Comparison of ENCODE assay signal across 9 mouse cellular contexts in the genomic region with DNA sequence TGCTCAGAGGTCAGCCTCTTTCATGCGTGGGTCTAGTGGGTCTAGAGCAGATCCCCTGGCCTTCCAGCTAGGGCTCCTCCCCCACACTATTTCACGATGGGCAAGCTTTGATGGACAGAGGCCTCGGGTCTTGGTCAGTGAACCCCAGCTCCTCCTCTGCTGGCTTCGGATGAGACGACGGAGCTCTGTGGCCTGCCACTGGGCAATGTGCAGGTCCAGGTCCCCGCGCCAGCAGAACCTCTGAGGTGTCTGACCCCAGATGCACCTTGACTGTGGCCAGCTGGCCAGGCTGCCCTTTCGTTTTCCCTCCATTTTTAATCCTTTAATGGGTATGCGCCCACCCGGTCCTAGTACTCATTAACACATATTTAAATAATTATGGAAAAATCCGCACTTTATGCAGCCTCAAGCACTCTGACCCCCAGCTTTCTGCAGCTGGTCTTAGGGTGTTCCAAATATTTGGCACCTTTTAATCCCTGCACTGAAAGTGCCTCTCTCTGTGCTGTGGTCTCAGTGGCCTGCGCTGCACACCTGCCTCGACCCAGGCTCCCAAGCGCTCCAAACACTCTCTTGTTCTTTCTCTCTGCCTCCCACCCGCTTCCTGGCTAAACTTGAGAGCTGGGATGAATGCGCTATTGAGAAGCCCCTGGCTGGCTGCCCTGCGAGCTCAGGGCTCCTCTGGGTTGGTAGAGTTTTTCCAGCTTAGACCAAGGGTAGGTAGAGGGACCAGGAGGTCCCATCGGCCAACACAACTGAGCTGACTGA.
DNase-seq lines count a peak whose midpoint lies in the region; ATAC-seq and TF ChIP-seq lines count a peak whose summit lies in the region.
"Had no signal": no experiment of that assay in that cellular context is flagged by ENCODE, and none has a peak within 500 bp of the region (broad histone marks: within the 10 kb centered on the region; RNA-seq: fewer than 3 reads in every experiment).

No protein-coding gene starts in this region.

- H3K4me2 ChIP-seq in hindbrain, postnatal 0 days (ENCODE audit: low read depth, low read length): no peak overlapping the region
- no peak overlapping the region for H3K4me2 ChIP-seq in embryonic facial prominence, embryonic 12.5 days (replicated peaks)
- H3K4me2 ChIP-seq in midbrain, embryonic 16.5 days (ENCODE audit: low read length): no peak overlapping the region

- 52% methylated on average over 19 of the region's 19 CpGs for WGBS in hindbrain, postnatal 0 days
- WGBS in hindbrain, embryonic 10.5 days: 71% methylated on average over 19 of the region's 19 CpGs
- 55% methylated on average over 19 of the region's 19 CpGs for WGBS in embryonic facial prominence, embryonic 12.5 days
- WGBS in midbrain, embryonic 16.5 days: 64% methylated on average over 19 of the region's 19 CpGs

- no peaks in the 10 kb centered on the region for H3K9me3 ChIP-seq in hindbrain, postnatal 0 days (ENCODE audit: low read length)
- H3K9me3 ChIP-seq in hindbrain, embryonic 10.5 days: no peaks in the 10 kb centered on the region
- H3K9me3 ChIP-seq in embryonic facial prominence, embryonic 12.5 days: no peaks in the 10 kb centered on the region
- no peaks in the 10 kb centered on the region for H3K9me3 ChIP-seq in midbrain, embryonic 16.5 days (replicated peaks; ENCODE audit: control insufficient read depth, low read length, poor library complexity, severe bottlenecking)

- H3K36me3 ChIP-seq in hindbrain, postnatal 0 days (ENCODE audit: insufficient read depth, low read length): no peaks in the 10 kb centered on the region
- no peaks in the 10 kb centered on the region for H3K36me3 ChIP-seq in hindbrain, embryonic 10.5 days
- no peaks in the 10 kb centered on the region for H3K36me3 ChIP-seq in embryonic facial prominence, embryonic 12.5 days
- H3K36me3 ChIP-seq in midbrain, embryonic 16.5 days (ENCODE audit: control insufficient read depth, insufficient read depth, low read length): no peaks in the 10 kb centered on the region

- H3K27me3 ChIP-seq in hindbrain, postnatal 0 days (ENCODE audit: insufficient read depth, low read length): no peaks in the 10 kb centered on the region
- no peaks in the 10 kb centered on the region; the same call in 1 of the 2 replicates for H3K27me3 ChIP-seq in hindbrain, embryonic 10.5 days (ENCODE audit: insufficient read depth, poor library complexity, severe bottlenecking)
- no peaks in the 10 kb centered on the region for H3K27me3 ChIP-seq in embryonic facial prominence, embryonic 12.5 days
- no peaks in the 10 kb centered on the region for H3K27me3 ChIP-seq in midbrain, embryonic 16.5 days (ENCODE audit: control insufficient read depth, insufficient read depth, low read depth, low read length)

- peak; percentile 57; the same call in 1 of the 2 replicates for ATAC-seq in hindbrain, postnatal 0 days
- no peak for ATAC-seq in embryonic facial prominence, embryonic 12.5 days (ENCODE audit: insufficient number of reproducible peaks, insufficient read depth, low FRiP score, low TSS enrichment)
- peak; percentile 64; the same call in 1 of the 2 replicates for ATAC-seq in midbrain, embryonic 16.5 days
- ATAC-seq: lung, postnatal 0 days had no signal

- no peak overlapping the region for H3K4me3 ChIP-seq in hindbrain, postnatal 0 days (ENCODE audit: low read length)
- H3K4me3 ChIP-seq in hindbrain, embryonic 10.5 days: no peak overlapping the region
- no peak overlapping the region for H3K4me3 ChIP-seq in embryonic facial prominence, embryonic 12.5 days
- no peak overlapping the region for H3K4me3 ChIP-seq in midbrain, embryonic 16.5 days (ENCODE audit: low read depth, low read length)

- H3K27ac ChIP-seq in hindbrain, postnatal 0 days: peak overlapping the region; percentile 28; the same call in 1 of the 2 replicates
- no peak overlapping the region for H3K27ac ChIP-seq in hindbrain, embryonic 10.5 days
- peak overlapping the region; percentile 57 for H3K27ac ChIP-seq in embryonic facial prominence, embryonic 12.5 days
- H3K27ac ChIP-seq in midbrain, embryonic 16.5 days (ENCODE audit: low read length): no peak overlapping the region; the same call in 1 of the 2 replicates

- peak; percentile 77 for DNase-seq in hindbrain, postnatal 0 days (ENCODE audit: low spot score)
- DNase-seq in hindbrain, embryonic 10.5 days (ENCODE audit: low spot score): no peak
- DNase-seq in layer of hippocampus, postnatal 10 days (ENCODE audit: low spot score in 2 of 2): peak; percentile 71 to 82
- DNase-seq in thymus, postnatal 36 days: no peak
- DNase-seq in kidney, adult 11 months: no peak
- DNase-seq in adrenal gland, adult 2 months: no peak

- H3K9ac ChIP-seq in hindbrain, postnatal 0 days (replicated peaks; ENCODE audit: low read length): no peak overlapping the region
- no peak overlapping the region for H3K9ac ChIP-seq in embryonic facial prominence, embryonic 12.5 days
- no peak overlapping the region for H3K9ac ChIP-seq in midbrain, embryonic 16.5 days (ENCODE audit: low read depth, low read length)

- no peak for TF ChIP-seq CTCF in hindbrain, postnatal 0 days (IDR thresholded peaks at IDR 0.05; ENCODE audit: low read depth)

- H3K4me1 ChIP-seq in hindbrain, postnatal 0 days (ENCODE audit: insufficient read depth, low read length): no peaks in the 10 kb centered on the region
- H3K4me1 ChIP-seq in hindbrain, embryonic 10.5 days (replicated peaks): peaks cover 44% of the 10 kb centered on the region
- peaks cover 31% of the 10 kb centered on the region; the same call in 1 of the 2 replicates for H3K4me1 ChIP-seq in embryonic facial prominence, embryonic 12.5 days
- no peaks in the 10 kb centered on the region for H3K4me1 ChIP-seq in midbrain, embryonic 16.5 days (ENCODE audit: control insufficient read depth, insufficient read depth, low read length)

Comparison
In these comparisons a context has a peak if more than half of its experiments do, and no peak if none do; other contexts are left out.
1. DNase-seq: peak in hindbrain, postnatal 0 days (single experiment) and layer of hippocampus, postnatal 10 days (2 of 2); none in hindbrain, embryonic 10.5 days (single experiment), thymus, postnatal 36 days (0 of 2), kidney, adult 11 months (single experiment) and adrenal gland, adult 2 months (single experiment).
2. H3K27ac ChIP-seq: peak in hindbrain, postnatal 0 days (single experiment) and embryonic facial prominence, embryonic 12.5 days (single experiment); none in hindbrain, embryonic 10.5 days (single experiment) and midbrain, embryonic 16.5 days (single experiment).